Mouse (Mus musculus) right cerebral cortex, postnatal 10 days (tissue): Measurements from ENCODE around the gene Ugt2a1.
"Not testable (repeated sequence)": the region's sequence is repeated elsewhere in the genome, so short reads cannot be mapped to it uniquely, and the experiment has no call there.

ENCODE experiments used
- DNase-seq, 2 experiments: peaks; one replicate each; pipeline ENCODE4 v3.0.0; 2021; ENCODE audit warnings: low spot score in 2 of 2

The Ugt2a1 gene

GRCm38 (mm10) chr5:87490771-87491170 is at the start of gene Ugt2a1:
TSS of gene Ugt2a1 (minus strand) at chr5:87490871.
- no peak for DNase-seq

- DNase-seq = no peak
Observed at GRCm38 (mm10) chr5:87538111-87538510, 47.4 kb upstream of the Ugt2a1 start, which contains the start of gene Sult1b1. TSS of gene Sult1b1 (minus strand) at chr5:87538195.

- no peak for DNase-seq
Observed at GRCm38 (mm10) chr5:87535994-87536644, 45.4 kb upstream of the Ugt2a1 start.

GRCm38 (mm10) chr5:87532288-87532687 is 41.6 kb upstream of the Ugt2a1 start:
- DNase-seq = no peak

- DNase-seq = not testable (repeated sequence)
Observed at GRCm38 (mm10) chr5:87523561-87523960, 32.9 kb upstream of the Ugt2a1 start.

- DNase-seq = no peak
Observed at GRCm38 (mm10) chr5:87505776-87506458, 15.2 kb upstream of the Ugt2a1 start.

GRCm38 (mm10) chr5:87502687-87503086 is 12.0 kb upstream of the Ugt2a1 start:
- no peak for DNase-seq

- no peak for DNase-seq
Observed at GRCm38 (mm10) chr5:87499341-87499740, 8.7 kb upstream of the Ugt2a1 start.

GRCm38 (mm10) chr5:87498936-87499335 is 8.3 kb upstream of the Ugt2a1 start:
- DNase-seq = no peak

GRCm38 (mm10) chr5:87486706-87487105 is 4.0 kb downstream of the Ugt2a1 start, which contains the start of gene Gm43638:
TSS of gene Gm43638 (minus strand) at chr5:87486806.
- DNase-seq = not testable (repeated sequence)

GRCm38 (mm10) chr5:87482160-87482559 is 8.5 kb downstream of the Ugt2a1 start, which contains the start of gene Ugt2a2:
TSS of gene Ugt2a2 (minus strand) at chr5:87482260.
- no peak for DNase-seq

GRCm38 (mm10) chr5:87458810-87459209 is 31.9 kb downstream of the Ugt2a1 start:
- DNase-seq = no peak

- no peak for DNase-seq
Observed at GRCm38 (mm10) chr5:87457701-87458100, 33.0 kb downstream of the Ugt2a1 start.

- no peak for DNase-seq
Observed at GRCm38 (mm10) chr5:87456216-87456850, 34.3 kb downstream of the Ugt2a1 start.

GRCm38 (mm10) chr5:87455519-87455918 is 35.2 kb downstream of the Ugt2a1 start:
- no peak for DNase-seq

GRCm38 (mm10) chr5:87452514-87452913 is 38.2 kb downstream of the Ugt2a1 start:
- not testable (repeated sequence) for DNase-seq

- DNase-seq = peak; percentile 19 to 23
Observed at GRCm38 (mm10) chr5:87436264-87436663, 54.4 kb downstream of the Ugt2a1 start.

GRCm38 (mm10) chr5:87425676-87426075 is 65.0 kb downstream of the Ugt2a1 start:
- no peak for DNase-seq

GRCm38 (mm10) chr5:87424041-87424440 is 66.6 kb downstream of the Ugt2a1 start, which contains the start of gene Ugt2b38:
TSS of gene Ugt2b38 (minus strand) at chr5:87424203.
- DNase-seq = not testable (repeated sequence)
